Mouse (Mus musculus) WW6 (cell line): ENCODE measurements around the gene Rnf150.
"Not testable (repeated sequence)": the region's sequence is repeated elsewhere in the genome, so short reads cannot be mapped to it uniquely, and the experiment has no call there.

Source experiments
- DNase-seq: peaks from one replicate; pipeline ENCODE4 v3.0.0-alpha.2; 2013; ENCODE audit warnings: low read depth, low spot score

Gene Rnf150

GRCm38 (mm10) chr8:83076621-83077020 lies 213.5 kb downstream of the Rnf150 start:
- DNase-seq = no peak

GRCm38 (mm10) chr8:83077329-83077728 lies 214.2 kb downstream of the Rnf150 start:
- no peak for DNase-seq

DNA sequence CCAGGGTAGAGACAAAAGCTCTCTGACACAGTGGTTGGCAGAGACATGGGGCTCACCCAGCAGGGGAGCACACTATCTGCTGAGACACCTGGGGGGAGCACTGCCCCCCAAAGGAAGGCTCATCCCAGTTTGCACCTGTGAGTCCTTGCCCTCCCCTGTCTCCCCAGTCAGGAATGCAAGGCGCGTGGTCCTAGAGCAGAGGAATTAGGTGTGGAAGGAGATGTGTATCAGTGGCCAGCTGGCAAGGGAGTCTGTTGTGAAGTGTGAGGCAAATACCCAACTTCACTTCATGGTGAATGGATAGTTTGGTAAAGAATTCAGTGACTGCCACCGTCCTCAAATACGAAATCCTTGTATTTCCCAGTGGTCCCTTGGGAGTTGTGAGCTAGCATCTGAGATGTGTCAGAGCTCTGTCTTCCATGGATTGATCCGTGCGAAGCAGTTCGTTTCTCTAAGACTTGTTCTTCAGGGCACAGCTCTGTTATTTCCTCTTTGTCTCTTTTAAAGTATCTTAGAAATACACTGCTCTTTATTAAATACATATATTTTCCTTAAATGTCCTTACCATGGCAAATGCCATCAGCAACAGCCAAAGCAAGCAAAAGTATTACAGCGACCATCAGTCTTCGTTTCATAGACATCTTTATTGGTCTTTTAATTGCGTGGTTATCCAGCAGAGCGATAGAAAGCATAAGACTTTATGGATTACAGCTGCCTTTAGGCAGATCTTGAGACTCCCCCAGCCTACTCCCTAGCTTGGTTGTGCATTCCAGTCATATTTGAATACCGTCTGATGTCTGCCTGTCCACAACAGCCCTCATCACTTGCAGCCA lies 215.8 kb downstream of the Rnf150 start:
- DNase-seq = no peak

DNA sequence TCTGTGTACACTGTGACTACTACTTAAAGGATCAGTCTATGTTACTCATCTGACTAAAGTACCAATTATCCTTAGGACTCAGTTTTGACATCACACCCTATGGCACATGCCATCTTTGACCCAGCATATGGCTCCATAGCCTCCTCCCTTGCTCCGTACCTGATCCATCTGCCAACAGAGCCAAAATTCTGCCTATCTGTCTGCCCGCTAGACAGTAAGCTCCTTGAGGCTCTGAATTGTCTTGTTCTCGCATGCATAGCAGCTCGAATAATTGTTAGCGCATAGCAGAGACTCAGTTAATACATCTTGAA lies 216.3 kb downstream of the Rnf150 start:
- no peak for DNase-seq

- no peak for DNase-seq
Measured at GRCm38 (mm10) chr8:83081266-83081665, 218.1 kb downstream of the Rnf150 start.

DNA sequence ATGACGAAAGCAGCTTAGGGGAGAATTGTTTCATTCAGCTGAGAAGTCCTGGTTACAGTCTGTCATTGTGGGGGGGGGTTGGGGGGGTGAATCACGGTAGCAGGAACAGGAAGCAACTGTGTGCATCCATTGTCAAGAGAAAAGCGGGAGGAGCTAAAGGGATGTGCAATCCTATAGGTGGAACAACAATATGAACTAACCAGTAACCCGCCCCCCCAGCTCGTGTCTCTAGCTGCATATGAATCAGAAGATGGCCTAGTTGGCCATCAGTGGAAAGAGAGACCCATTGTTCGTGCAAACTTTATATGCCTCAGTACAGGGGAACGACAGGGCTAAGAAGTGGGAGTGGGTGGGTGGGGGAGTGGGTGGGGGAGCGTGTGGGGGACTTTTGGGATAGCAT lies 218.7 kb downstream of the Rnf150 start:
- DNase-seq = not testable (repeated sequence)

GRCm38 (mm10) chr8:83082251-83082650 lies 219.1 kb downstream of the Rnf150 start:
- DNase-seq = no peak

DNA sequence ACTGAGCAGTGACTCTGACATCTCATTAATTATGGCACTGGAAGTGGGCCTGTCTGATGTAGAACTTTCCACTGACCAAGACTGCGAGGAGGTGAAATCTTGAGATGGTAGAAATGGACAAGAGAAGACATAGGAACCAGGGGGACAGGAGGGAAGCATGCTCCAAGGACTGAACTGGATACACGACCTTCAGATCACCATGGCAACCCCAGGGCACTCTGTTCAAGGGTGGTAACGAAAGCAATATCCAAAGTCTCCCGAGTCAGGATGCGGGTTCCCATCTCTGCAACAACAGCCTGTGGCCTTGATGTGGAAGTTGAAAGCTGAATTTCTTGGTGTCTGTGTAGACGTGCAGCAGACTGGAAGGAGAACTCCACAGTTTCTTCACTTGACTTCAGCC lies 220.3 kb downstream of the Rnf150 start:
- DNase-seq = no peak

GRCm38 (mm10) chr8:83085581-83085980 lies 222.4 kb downstream of the Rnf150 start:
- no peak for DNase-seq

DNA sequence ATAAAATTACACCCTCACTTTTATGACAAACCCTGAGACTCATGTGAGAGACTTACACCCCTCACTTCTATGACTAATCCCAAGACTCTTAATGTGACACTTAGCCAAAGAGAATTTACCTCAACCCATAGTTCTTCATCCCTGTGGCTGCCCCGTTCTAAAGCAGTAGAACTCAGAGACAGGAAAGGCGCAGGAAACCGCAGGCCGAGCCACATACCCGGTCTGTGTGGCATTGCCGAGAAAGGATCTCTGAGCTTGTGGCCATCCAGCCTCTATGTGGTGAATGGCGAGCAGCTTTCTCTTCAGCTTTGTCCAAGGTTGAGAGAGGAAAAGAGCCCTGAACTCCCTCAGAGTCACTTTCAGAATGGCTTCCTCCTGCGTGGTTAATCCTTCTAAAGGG lies 223.5 kb downstream of the Rnf150 start:
- DNase-seq = no peak

- DNase-seq = no peak
Measured at GRCm38 (mm10) chr8:83087604-83088003, 224.4 kb downstream of the Rnf150 start.

DNA sequence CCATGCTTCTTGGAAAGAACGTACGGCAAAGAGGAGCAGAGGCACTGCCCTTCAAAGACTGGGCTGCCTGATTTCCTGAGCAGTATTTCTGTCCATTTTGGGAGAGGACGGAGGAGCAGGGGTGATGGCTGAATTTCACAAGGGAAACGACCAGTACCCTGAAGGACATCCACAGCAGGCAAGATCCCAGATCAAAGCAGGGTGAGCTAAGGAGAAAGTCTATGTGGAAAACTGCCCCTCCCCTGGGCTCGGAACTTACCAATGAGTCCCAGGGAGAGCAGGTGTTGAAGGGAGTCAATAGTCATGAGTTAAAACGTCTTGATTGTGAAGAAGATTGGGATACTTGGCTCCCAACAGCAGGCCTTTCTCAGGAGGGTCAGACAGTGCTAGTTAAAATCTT lies 225.0 kb downstream of the Rnf150 start:
- DNase-seq = no peak

DNA sequence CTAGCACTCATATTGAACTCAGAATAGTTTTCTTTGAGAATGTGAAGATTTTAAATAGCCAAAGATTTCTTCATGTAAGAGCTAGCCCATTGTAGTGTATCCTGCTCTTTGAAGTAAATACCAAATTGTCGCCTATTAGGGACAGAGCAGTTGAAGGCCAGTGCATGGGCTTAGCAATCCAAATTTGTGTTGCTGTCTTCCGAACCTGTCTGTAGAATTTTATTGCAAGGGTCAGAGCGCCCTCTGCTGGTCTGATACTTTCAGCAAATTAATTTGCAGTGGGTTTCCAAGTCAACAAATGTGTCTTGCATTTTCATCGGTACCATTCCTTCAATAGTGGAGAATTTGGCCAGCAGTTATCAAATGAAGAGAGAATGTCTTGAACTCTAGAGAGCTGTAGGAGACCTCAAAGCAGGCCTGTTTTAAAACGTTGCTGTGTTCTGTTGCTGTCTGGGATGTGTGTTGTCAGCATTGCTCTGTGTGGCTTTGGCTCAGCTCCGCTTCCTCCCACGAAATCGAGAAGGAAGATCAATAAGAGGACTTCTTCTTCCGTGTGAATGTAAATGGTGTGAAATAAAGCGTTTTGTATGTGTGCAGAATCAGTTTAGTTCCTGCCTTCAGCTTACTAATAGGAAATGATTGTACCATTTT lies 226.3 kb downstream of the Rnf150 start:
- peak; percentile 50 for DNase-seq

DNA sequence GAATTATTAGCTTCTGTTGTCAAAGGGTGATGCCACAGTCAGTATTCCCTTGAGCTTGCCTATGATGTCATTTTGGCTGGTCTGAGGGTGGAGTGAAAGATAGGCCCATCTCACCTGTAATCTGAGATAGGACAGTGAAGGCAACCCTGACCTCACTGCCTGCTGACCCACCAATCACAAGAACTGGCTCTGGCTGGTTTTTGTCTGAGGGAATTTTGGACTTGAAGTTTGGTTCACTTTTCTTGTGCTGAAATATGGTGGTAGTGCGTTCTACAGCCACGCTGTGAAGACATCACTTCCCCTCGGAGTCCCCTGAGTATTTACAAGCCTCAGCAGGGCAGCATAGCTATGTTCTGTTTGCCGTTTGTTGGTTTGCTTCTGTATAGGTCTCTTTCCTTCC lies 227.3 kb downstream of the Rnf150 start:
- DNase-seq = no peak

GRCm38 (mm10) chr8:83100041-83100440 lies 236.9 kb downstream of the Rnf150 start:
- DNase-seq = no peak

- DNase-seq = no peak
Measured at GRCm38 (mm10) chr8:83102957-83103510, 239.9 kb downstream of the Rnf150 start.

- DNase-seq = no peak
Measured at GRCm38 (mm10) chr8:83103968-83104367, 240.8 kb downstream of the Rnf150 start.

DNA sequence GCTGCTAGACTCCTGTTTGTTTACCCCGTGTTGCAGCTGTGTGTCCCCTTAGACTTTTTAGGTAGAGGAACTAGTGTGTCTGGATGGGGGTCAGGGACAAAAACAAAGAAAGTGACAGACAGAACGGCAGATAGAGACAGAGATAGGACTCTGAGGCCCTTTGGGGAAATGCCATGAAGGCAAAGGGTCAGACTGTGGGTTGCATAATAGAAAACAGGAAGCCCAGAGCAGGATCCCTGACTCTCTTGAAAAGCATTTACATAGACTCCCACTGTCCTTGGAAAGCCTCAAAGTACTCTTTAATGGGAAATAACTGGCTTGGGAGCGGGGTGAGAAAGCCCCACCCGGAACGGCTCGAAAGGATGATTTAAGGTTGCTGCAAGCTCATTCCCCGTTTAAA lies 246.6 kb downstream of the Rnf150 start:
- no peak for DNase-seq

DNA sequence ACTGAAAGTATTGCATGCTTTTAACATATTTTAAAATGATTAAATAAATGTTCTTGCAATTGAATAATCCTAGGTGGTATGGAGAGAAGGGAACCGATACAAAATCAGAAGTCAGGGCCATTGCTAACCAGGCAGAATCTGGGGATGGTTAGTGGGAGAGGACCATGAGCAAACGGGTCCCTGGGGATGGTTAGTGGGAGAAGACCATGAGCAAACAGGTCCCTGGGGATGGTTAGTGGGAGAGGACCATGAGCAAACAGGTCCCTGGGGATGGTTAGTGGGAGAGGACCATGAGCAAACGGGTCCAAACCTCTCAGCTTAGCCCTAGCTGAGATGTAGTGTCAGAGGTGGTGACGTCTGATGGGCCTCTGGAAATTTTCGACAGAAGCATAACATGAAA lies 247.0 kb downstream of the Rnf150 start:
- no peak for DNase-seq

DNA sequence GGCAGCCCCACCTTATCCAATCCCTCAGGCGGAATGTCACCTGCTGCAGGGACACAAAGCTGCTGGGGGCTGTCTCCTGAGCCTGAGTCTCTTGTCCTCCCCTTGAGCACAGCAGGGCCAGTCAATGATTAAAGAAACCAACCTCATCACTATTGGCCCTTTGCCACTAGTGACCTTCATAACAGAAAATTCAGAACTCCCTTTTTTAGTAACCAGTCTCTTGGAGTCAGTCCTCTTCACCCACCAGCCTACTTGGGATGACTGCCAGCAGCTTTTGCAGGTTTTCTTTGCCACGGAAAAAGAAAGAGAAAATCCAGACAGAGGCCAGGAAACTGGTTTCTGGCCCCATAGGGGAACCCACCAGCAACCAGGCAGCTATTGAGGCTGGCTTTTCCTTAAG lies 271.9 kb downstream of the Rnf150 start:
- no peak for DNase-seq

DNA sequence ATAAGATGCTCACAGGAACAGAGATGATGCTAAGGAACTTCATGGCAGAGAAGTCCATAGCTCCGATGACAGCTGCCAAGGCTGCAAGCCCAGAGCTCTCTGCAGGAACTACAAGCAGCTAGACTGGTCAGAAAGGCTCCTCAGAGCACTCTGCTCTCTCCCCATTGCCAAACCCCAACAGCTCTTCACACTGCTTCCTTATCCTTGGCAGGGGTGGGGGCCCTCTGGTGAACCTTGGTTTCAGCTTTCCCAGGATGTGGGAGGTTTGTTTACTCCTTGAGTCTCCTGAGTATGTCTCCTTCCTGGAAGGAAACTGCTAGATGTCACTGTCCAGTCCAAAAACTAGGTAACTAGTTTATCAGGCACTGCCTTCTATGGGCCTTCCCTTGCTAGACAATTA lies 276.9 kb downstream of the Rnf150 start:
- no peak for DNase-seq

DNA sequence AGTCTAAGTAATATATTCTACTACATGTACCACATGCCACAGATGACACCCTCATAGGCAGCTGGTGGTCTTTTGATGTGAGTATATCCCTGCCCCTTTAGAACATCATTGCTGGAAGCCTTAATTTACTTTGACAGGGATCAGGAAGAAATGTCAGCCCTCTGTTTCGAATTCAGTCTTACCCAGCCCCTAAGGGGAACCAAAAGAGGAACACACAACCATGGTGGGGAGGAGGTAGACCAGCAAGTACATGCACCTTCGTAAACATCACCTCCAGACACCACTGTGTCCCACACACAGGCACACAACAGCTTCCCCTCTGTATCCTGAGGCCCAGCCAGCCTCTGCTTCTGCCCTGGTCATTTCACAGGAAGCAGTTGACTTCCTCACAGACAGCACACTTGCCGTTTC lies 277.6 kb downstream of the Rnf150 start:
- no peak for DNase-seq
